Mouse (Mus musculus): ENCODE results near the gene Tra2a. TPM values are rescaled to one million over a fixed set of nuclear protein-coding genes. Genes with fewer than 3 reads are reported as not detected.
A peak's percentile ranks its signal among the peaks of the same experiment; 100 is the strongest.

Gene Tra2a
- polyA plus RNA-seq, 1 experiment from 2014 or later, result 45.3 TPM

DNA sequence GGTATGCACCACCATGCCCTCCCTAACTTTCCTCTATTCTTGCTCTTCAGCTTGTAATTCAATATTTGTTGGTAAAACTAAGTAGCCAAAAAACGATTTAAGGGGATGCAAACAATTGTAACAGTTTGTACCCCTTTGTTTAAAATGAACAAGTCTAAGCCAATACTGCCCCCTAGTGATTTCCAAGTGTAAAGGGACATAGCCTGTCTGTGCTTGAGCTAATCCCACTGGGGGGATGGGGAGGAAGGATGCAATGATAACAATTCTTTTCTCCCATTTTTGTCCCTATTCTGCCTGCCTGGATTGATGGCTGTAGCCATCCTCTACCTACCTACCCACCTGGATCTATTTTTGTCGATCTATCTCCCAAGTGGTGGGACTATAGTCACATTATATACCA lies 16.6 kb downstream of the Tra2a start:
- Histone ChIP-seq H3K36me3 (ENCODE audit: insufficient read depth, low read length) (peaks cover 56% of the 10 kb centered on the region), H3K27ac (ENCODE audit: low read length) (no peak overlapping the region), H3K9me3 (ENCODE audit: low read length) (no peaks in the 10 kb centered on the region), H3K4me3 (ENCODE audit: low read depth, low read length) (no peak overlapping the region), H3K4me1 (ENCODE audit: insufficient read depth, low read depth, low read length) (no peaks in the 10 kb centered on the region), H3K9ac (replicated peaks; ENCODE audit: low read depth) (no peak overlapping the region), H3K27me3 (replicated peaks; ENCODE audit: insufficient read depth, low read length) (no peaks in the 10 kb centered on the region), H3K4me2 (replicated peaks; ENCODE audit: low read depth, low read length) (no peak overlapping the region)
- no peak for ATAC-seq
- TF ChIP-seq EP300 (IDR thresholded peaks at IDR 0.05), result no peak
- peak; percentile 77 for TF ChIP-seq CTCF (IDR thresholded peaks at IDR 0.05)
- WGBS, result 56% methylated on average over 2 of the region's 2 CpGs
- peak; percentile 74 for DNase-seq (ENCODE audit: low spot score)

DNA sequence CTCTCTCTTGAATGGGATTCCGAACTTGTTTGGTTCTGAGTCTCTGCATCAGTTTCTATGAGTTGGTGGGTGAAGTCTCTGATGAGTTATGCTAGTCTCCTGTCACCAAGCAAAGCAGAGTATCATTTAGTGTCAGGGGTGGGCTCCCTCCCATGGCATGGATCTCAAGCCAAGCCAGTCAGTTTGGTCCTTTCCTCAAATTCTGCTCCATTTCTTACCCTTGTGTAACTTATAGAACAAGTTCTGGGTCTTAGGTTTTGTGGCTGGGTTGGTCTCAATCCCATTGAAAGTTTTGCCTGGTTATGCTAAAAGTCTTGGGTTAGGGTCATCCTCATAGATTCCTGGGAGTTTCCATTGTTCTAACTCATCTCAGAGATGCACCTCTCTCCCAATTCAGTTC lies 21.5 kb downstream of the Tra2a start:
- no peak overlapping the region for H3K4me2 ChIP-seq (replicated peaks; ENCODE audit: low read depth, low read length)
- H3K4me1 ChIP-seq (ENCODE audit: insufficient read depth, low read depth, low read length), result no peaks in the 10 kb centered on the region
- H3K9me3 ChIP-seq (ENCODE audit: low read length), result no peaks in the 10 kb centered on the region
- no peak for DNase-seq (ENCODE audit: low spot score)
- TF ChIP-seq CTCF (IDR thresholded peaks at IDR 0.05), result no peak
- TF ChIP-seq EP300 (IDR thresholded peaks at IDR 0.05), result no peak
- H3K36me3 ChIP-seq (ENCODE audit: insufficient read depth, low read length), result peaks cover 32% of the 10 kb centered on the region
- no peaks in the 10 kb centered on the region for H3K27me3 ChIP-seq (replicated peaks; ENCODE audit: insufficient read depth, low read length)
- H3K4me3 ChIP-seq (ENCODE audit: low read depth, low read length), result no peak overlapping the region
- 75% methylated on average over 1 of the region's 1 CpGs for WGBS
- ATAC-seq, result no peak
- no peak overlapping the region for H3K27ac ChIP-seq (ENCODE audit: low read length)
- no peak overlapping the region for H3K9ac ChIP-seq (replicated peaks; ENCODE audit: low read depth)

DNA sequence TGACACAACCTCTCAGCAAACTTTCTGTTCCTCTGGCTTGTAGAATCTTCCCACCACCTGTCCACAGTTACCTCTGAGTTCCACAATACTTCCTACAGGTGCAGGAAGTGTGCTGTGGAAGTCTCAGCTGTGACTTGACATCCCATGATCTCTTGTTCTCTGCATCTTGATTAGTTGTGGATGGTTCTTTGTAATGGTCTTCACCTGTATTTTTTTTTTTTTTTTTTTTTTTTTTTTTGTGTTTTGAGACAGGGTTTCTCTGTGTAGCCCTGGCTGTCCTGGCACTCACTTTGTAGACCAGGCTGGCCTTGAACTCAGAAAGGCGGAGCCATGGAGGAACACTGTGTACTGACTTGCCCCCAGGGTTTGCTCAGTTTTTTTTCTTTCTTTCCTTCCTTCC lies 22.3 kb downstream of the Tra2a start:
- H3K27ac ChIP-seq (ENCODE audit: low read length), result no peak overlapping the region
- no peak overlapping the region for H3K9ac ChIP-seq (replicated peaks; ENCODE audit: low read depth)
- H3K4me1 ChIP-seq (ENCODE audit: insufficient read depth, low read depth, low read length), result no peaks in the 10 kb centered on the region
- ATAC-seq (no peak), DNase-seq (ENCODE audit: low spot score) (no peak)
- TF ChIP-seq CTCF (IDR thresholded peaks at IDR 0.05), result no peak
- TF ChIP-seq EP300 (IDR thresholded peaks at IDR 0.05), result no peak
- H3K27me3 ChIP-seq (replicated peaks; ENCODE audit: insufficient read depth, low read length), result no peaks in the 10 kb centered on the region
- peaks cover 30% of the 10 kb centered on the region for H3K36me3 ChIP-seq (ENCODE audit: insufficient read depth, low read length)
- H3K4me2 ChIP-seq (replicated peaks; ENCODE audit: low read depth, low read length), result no peak overlapping the region
- no peak overlapping the region for H3K4me3 ChIP-seq (ENCODE audit: low read depth, low read length)
- WGBS, result 96% methylated on average over 1 of the region's 1 CpGs
- H3K9me3 ChIP-seq (ENCODE audit: low read length), result no peaks in the 10 kb centered on the region

DNA sequence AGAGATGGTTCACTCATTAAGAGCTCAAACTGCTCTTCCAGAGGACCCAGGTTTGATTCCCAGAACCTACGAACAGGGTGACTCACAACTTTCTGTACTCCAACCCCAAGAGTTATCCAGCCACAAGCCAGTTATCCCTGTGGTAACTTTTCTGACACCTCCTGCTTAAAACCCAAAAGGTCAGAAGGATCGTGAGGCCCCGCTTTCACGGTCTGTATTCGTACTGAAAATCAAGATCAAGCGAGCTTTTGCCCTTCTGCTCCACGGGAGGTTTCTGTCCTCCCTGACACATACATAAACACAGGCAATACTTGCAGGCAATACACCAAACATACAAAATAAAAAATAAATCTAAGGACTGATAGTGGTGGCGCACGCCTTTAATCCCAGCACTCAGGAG lies 27.5 kb downstream of the Tra2a start:
- no peak overlapping the region for H3K27ac ChIP-seq (ENCODE audit: low read length)
- peak; percentile 97 for DNase-seq (ENCODE audit: low spot score)
- H3K4me2 ChIP-seq (replicated peaks; ENCODE audit: low read depth, low read length), result no peak overlapping the region
- no peaks in the 10 kb centered on the region for H3K36me3 ChIP-seq (ENCODE audit: insufficient read depth, low read length)
- 55% methylated on average over 9 of the region's 9 CpGs for WGBS
- no peak overlapping the region for H3K4me3 ChIP-seq (ENCODE audit: low read depth, low read length)
- no peak for TF ChIP-seq EP300 (IDR thresholded peaks at IDR 0.05)
- 0 out of 2 replicates have a peak, but pooled peaks have one; percentile 11 for TF ChIP-seq CTCF (IDR thresholded peaks at IDR 0.05)
- no peak overlapping the region for H3K9ac ChIP-seq (replicated peaks; ENCODE audit: low read depth)
- ATAC-seq, result peak; percentile 100
- H3K27me3 ChIP-seq (replicated peaks; ENCODE audit: insufficient read depth, low read length), result no peaks in the 10 kb centered on the region
- no peaks in the 10 kb centered on the region for H3K4me1 ChIP-seq (ENCODE audit: insufficient read depth, low read depth, low read length)
- H3K9me3 ChIP-seq (ENCODE audit: low read length), result no peaks in the 10 kb centered on the region

DNA sequence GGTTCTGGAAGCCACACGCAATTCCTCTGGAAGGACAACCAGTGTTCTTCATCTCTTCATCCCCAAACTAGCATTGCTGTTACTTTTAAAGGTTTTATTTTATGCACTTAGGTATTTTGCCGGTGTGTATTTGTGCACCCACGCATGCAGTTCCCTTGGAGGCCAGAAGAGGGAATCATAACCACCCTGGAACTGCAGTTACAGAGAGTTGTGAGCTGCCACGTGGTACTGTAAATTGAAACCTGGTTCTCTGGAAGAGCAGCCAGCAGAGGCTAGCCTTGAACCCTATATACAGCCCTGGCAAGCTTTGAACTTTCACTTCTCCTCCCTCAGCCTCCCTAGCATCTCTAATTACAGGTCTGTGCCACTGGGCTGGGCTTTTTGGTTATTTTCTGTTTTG lies 30.5 kb downstream of the Tra2a start:
- no peaks in the 10 kb centered on the region for H3K27me3 ChIP-seq (replicated peaks; ENCODE audit: insufficient read depth, low read length)
- ATAC-seq (no peak), DNase-seq (ENCODE audit: low spot score) (no peak)
- no peaks in the 10 kb centered on the region for H3K4me1 ChIP-seq (ENCODE audit: insufficient read depth, low read depth, low read length)
- H3K4me2 ChIP-seq (replicated peaks; ENCODE audit: low read depth, low read length), result no peak overlapping the region
- no peak overlapping the region for H3K9ac ChIP-seq (replicated peaks; ENCODE audit: low read depth)
- H3K4me3 ChIP-seq (ENCODE audit: low read depth, low read length), result no peak overlapping the region
- H3K27ac ChIP-seq (ENCODE audit: low read length), result no peak overlapping the region
- 56% methylated on average over 4 of the region's 4 CpGs for WGBS
- no peak for TF ChIP-seq EP300 (IDR thresholded peaks at IDR 0.05)
- TF ChIP-seq CTCF (IDR thresholded peaks at IDR 0.05), result peak; percentile 61
- no peaks in the 10 kb centered on the region for H3K36me3 ChIP-seq (ENCODE audit: insufficient read depth, low read length)
- H3K9me3 ChIP-seq (ENCODE audit: low read length), result no peaks in the 10 kb centered on the region

DNA sequence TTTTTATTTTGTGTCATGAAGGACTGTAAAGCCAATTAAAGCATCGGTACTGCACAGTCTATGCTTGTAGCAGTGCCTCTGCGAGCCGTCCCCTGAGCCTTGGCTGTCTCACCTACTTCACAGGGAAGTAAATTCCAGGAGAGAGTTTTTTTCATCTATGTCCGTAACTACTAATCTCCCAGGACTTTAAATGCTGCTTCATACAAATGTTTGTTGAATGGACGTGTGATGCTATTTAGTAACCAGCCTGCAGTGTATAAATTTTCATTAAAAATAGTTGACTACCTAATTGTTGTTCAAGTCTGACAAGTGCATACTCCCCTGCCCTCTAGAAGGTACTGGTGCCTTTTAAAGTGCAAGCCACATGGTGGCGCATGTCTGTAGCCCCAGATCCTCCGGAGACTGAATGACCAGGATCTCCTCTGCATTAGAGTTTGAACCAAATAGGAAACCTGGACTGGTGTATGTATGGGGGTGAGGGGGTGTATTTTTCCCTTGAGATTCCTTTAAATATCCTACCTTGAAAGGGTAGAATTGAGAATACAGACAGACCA lies 35.6 kb downstream of the Tra2a start:
- Histone ChIP-seq H3K4me1 (ENCODE audit: insufficient read depth, low read depth, low read length) (no peaks in the 10 kb centered on the region), H3K4me2 (replicated peaks; ENCODE audit: low read depth, low read length) (no peak overlapping the region), H3K27ac (ENCODE audit: low read length) (no peak overlapping the region), H3K27me3 (replicated peaks; ENCODE audit: insufficient read depth, low read length) (no peaks in the 10 kb centered on the region), H3K9me3 (ENCODE audit: low read length) (no peaks in the 10 kb centered on the region), H3K9ac (replicated peaks; ENCODE audit: low read depth) (no peak overlapping the region), H3K36me3 (ENCODE audit: insufficient read depth, low read length) (no peaks in the 10 kb centered on the region), H3K4me3 (ENCODE audit: low read depth, low read length) (no peak overlapping the region)
- TF ChIP-seq CTCF (IDR thresholded peaks at IDR 0.05), result peak; percentile 79
- TF ChIP-seq EP300 (IDR thresholded peaks at IDR 0.05), result no peak
- WGBS, result 11% methylated on average over 7 of the region's 7 CpGs
- peak; percentile 80 for DNase-seq (ENCODE audit: low spot score)
- ATAC-seq, result peak; percentile 65
